Mouse (Mus musculus): ENCODE data around the gene Mfn2.

DNA sequence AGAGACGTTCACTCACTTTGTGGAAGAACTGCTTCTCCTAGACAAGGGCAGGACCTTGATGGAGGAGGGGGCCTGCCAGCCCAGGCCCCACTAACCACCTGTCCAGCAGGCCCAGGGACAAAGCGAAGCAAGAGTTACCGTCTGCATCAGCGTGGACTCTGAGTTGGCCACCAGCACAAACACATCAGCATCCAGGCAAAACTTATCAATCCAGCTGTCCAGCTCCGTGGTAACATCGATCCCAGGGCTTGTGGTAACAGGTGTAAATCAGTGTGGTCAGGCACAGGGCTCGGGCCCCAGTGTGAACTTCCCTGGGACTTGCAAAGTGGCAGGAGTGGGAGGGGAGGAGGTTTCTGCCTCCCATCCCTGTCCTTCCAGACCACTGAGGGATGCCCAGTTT, 17.2 kb downstream of the Mfn2 start:
- TF ChIP-seq GATA1 (IDR thresholded peaks at IDR 0.05; ENCODE audit: borderline replicate concordance, low read length) (no peak), FLI1 (IDR thresholded peaks at IDR 0.05; ENCODE audit: low read length) (no peak)

All from megakaryocyte, embryonic 14.5 days (primary cell).